Mouse (Mus musculus): ENCODE results near the gene Ankzf1.
A peak's percentile ranks its signal among the peaks of the same experiment; 100 is the strongest.

The Ankzf1 gene

GRCm38 (mm10) chr1:75190577-75190976 is 1.4 kb upstream of the Ankzf1 start:
- no peak for DNase-seq

DNA sequence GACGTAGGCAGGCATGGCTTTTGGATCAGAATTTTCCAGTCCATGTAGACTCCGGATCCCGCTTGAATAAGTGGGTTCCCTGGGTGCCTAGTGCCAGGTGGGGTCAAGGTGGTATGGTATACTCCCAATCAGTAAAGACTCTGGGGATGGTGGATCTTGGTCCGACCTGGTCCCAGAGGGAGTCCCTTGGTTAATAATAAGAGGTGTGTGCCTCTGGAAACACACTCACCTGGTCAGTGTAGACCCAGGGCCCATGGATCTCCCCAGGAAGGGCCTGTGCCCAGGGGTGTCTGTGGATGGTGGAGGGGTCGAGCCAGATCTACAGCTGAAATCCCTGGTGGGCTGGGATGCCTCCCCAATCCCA is 711 bp upstream of the Ankzf1 start:
- no peak for DNase-seq

GRCm38 (mm10) chr1:75192452-75192851 is 501 bp downstream of the Ankzf1 start:
- DNase-seq = peak; percentile 48

DNA sequence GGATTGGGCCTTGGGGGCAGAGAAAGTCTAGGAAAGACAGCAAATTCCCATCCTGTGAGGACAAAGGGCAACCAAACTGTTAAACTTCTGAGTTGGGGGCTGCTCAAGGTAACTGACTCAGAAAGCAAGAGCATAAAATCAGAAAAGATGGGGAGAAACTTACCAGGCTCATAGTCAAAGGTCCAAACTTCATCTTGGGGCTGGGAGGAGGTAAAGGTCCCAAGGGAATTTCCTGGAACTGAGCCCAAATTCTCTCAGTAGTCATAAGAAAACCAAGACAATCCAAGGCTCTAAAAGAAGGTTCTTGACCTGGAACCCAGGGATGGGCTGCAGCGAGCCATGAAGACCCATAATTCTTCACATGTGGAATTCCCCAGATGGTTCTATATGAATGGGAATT is 9.3 kb downstream of the Ankzf1 start:
- no peak for DNase-seq

DNA sequence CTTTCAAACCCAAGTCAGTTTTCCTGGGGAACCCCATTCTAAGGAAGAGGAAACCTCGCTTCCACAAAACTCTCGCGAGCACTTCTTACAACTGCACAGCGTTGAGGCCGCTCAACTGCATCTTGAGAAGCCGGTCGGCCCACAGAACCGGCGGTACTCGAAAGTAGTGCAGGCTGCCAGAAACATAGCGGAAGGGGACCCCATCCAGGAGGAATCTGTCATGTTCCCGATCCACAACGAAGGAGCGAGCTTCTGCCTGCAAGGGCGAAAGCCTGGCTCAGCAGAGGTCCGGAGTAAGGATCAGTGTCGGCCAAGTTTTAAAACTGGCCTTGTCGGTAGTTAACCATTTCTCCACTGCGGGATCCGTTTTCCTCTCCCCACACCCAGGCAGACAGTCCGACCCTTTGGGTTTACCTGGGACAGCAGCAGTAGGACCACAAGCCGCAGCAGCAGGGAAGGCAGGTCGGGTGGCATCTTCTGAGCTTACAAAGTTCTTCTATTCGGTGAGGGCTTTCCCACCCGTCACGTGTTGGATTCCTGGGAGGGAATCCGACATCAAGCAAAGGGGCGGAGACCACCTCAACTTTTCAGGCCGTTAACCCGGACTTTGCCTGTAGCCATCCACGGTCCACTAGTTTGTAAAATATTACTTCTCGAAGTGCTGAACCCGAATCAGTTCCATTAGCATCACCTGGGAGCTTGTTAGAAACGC is 17.2 kb downstream of the Ankzf1 start:
- DNase-seq = peak; percentile 52

- peak; percentile 96 for DNase-seq
Measured at GRCm38 (mm10) chr1:75210136-75211087, 18.5 kb downstream of the Ankzf1 start, which contains the start of the genes Glb1l and Stk16. Gene Glb1l, minus strand, starts transcription at chr1:75210813. Gene Stk16, plus strand, starts transcription at chr1:75210838.

- DNase-seq = no peak
Measured at GRCm38 (mm10) chr1:75211141-75211708, 19.3 kb downstream of the Ankzf1 start.

DNA sequence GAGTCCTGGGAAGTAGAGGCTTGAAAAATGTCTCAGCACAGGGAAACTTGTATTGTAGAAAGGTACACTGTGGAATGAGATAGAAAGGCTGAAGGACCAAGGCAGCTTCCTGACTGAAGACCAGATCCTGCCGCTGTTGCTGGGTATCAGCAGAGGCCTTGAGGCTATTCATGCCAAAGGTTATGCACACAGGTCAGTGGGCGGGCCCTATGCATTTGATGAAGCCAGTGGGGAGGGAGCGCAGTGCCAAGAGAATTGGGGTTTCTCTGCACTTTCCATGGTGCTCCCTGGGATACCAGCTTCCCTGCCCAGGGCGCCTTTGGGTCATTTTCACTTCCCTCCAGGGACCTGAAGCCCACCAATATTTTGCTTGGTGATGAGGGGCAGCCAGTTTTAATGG is 20.6 kb downstream of the Ankzf1 start:
- DNase-seq = peak; percentile 4

DNA sequence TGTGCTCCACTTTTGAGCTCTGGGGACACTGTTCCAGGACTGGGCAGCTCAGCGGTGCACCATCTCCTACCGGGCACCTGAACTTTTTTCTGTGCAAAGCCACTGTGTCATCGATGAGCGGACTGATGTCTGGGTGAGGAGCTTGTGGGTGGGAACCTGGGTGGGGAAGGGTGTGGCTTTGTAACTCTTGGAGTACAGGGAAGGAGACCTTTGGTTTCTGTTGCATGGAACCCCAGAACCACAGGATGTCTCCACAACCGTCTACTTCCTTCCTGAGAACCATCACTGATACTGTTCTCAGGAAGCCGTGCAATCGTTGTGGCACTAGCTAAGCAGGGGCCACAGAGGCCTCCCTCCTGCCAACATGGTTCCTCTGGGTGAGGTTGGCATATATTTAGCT is 21.1 kb downstream of the Ankzf1 start:
- peak; percentile 18 for DNase-seq

GRCm38 (mm10) chr1:75214442-75214841 is 22.5 kb downstream of the Ankzf1 start:
- DNase-seq = no peak

DNA sequence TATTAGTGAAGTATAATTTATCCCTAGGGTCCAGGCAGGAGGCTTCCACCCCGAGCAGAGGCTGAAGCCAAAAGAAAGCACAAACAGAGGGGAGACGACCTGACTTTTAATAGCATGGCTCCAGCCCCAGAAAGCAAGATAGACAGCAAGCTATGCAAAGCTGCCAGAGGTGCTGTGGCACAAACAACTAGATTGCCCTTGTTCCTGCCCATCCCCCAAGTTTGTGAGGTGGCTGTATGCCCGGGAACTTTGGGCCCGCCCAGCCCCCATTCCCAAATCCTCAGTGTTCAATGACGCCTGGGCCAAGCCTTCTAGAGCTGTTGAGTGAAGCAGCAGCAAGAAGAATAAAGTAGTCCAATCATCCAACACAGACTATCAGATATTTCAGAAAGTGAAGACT is 22.9 kb downstream of the Ankzf1 start:
- peak; percentile 7 for DNase-seq

- DNase-seq = peak; percentile 8
Measured at GRCm38 (mm10) chr1:75215785-75216184, 23.8 kb downstream of the Ankzf1 start.

DNA sequence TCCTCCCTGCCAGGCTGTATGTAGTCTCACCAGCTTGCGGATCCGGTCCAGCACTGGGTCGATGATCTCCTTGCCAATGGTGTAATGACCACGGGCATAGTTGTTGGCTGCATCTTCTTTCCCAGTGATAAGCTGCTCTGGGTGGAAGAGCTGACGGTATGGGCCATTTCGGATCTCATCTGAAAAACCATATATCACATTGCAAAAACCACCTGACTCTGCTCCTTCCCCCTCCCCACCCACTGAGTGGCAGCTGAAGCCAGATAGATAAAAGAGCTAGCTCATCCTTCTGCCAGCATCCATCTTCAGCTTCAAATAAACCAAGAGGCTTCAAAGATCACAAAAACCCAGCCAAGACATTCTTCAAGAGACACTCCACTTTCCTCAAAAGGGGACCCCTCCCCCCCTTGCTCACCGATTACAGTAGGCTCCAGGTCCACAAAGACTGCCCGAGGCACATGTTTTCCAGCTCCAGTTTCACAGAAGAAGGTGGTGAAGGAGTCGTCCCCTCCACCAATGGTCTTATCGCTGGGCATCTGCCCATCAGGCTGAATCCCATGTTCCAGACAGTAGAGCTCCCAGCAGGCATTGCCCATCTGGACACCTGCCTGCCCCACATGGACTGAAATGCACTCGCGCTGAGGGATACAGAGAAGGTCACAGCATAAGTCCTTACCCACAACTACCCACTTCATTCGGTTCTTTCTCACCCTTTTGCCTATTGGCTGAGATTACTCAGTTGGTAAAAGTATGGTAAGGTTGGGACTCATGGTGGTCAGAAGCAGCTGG is 25.0 kb downstream of the Ankzf1 start:
- peak; percentile 39 for DNase-seq

- DNase-seq = no peak
Measured at GRCm38 (mm10) chr1:75217893-75218226, 25.9 kb downstream of the Ankzf1 start.

DNA sequence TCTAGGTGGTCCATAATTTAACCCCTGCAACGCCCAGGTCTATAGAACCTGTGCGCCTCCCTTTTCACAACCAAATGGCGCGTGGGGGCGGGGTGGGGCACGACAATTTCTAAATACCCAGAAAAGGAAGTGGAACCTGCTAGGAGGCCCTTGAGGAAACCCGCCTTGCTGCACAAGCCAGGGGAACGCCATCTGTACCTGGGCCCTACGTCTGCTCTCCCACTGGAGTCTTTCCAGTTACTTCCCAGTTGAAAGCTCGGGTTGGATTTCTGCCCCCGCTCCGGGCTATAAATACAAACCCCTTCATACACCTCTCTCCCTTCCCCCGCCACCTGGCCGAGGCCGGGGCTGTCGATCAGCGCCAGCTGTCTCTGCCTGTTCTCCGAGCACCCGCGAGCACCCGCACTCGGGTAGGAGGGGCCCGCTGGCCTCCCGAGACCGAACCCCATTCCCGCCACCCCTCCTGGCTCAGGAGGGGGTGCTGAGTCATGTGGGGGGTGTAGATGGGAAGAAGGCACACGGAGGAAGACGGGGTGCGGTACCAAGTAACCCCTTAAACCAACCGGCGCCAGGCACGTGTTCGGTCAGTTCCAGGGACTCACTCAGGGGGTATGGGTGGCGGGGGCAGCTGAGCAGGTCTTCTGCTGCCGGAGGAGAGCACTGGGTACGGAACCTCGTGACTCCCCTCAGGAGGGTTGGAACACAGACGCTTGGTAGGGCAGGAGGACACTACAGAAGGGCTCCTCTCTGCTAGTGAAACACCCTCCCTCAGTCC is 26.5 kb downstream of the Ankzf1 start:
- DNase-seq = peak; percentile 77

DNA sequence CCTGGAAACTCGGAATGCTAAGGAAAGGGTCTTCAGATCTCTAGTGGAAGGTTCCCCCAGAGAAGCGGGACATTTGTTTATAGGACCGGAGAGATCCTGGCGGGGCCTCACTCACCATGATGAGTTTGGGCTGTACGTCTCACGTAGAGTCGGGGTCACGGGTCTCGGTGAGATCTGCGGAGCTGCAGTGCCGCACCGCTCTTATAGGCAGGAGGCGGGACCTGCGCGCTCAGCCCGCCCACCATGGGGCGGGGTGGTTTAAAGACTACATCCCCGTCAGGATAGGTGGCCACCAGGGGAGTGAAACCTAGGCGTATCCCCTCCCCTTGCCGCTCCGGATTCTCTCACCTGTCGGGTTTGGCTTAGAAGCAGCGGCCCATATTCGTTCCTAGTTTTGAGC is 27.1 kb downstream of the Ankzf1 start:
- peak; percentile 98 for DNase-seq

DNA sequence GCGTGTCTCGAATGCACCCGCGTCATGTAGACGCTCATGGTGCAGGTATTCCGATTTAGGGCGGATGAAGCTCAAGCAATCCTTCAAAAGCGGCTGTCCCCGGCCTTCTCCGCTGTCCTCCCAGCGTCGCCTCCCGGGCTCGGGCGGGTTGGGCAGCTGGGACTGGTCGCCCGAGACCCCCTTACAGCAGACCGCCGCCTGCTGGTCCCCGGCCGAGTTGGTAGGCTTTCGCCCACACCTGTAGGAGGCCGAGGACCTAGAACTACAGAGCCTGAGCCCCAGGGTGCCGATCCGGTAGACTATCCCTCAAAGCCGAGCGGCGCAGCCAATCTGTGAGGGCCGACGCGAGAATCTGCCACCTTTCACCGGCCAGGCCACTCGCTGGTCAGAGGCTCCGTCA is 27.6 kb downstream of the Ankzf1 start, which contains the start of gene Tuba4a:
Gene Tuba4a (minus strand): TSS at position 335 of the 400 bp plus-strand sequence.
- DNase-seq = peak; percentile 64

- no peak for DNase-seq
Measured at GRCm38 (mm10) chr1:75221538-75221937, 29.6 kb downstream of the Ankzf1 start.

GRCm38 (mm10) chr1:75222926-75223325 is 31.0 kb downstream of the Ankzf1 start:
- peak; percentile 78 for DNase-seq

DNA sequence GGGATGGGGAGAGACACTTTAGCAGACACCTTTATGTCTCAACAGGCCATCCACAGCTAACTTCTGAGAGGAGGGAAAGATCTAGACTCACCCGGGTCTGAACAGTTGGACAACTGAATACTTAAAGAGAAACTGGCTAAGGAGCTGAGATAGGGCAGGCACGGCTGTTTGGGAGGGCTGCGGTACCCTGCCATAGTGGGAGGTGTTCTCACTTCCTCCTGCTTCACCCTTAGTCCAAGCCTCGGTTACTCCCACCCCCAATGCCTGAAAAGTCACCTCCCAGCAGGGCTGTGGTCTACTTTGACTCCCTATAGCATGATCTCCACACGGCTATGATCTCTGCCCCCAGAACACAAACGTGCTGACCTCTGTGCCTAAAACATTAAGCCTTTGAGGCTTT is 31.6 kb downstream of the Ankzf1 start:
- DNase-seq = peak; percentile 48

GRCm38 (mm10) chr1:75225473-75225872 is 33.5 kb downstream of the Ankzf1 start:
- no peak for DNase-seq

- DNase-seq = no peak
Measured at GRCm38 (mm10) chr1:75226138-75226537, 34.2 kb downstream of the Ankzf1 start.
